Mouse (Mus musculus): ENCODE measurements at regions not wholly inside any gene's neighbourhood (a gene's known extent, or its start where the extent isn't known, plus 50 kb on each side); places are given as distances from the start of the nearest gene placed in this dataset.

DNA sequence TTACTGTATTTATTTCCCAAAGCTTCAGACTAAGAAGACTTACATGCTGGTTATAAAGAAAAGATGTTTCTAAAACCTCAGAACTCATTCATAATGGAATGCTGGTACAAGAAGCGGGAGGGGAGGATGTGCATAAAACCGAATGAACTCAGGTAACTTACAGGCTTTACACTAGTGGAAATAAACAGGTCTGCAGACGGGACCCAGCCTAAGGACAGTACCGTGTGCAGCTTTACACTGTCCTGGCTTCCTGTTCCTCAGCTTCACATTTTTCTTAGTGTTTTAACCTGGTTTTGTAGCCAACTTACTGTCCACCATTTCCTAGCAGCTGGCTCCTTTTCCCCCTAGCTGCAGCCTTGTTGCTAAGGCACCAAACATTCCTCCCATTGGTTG lies 196.1 kb upstream of the Zfp804b start:
- TF ChIP-seq CTCF (IDR thresholded peaks at IDR 0.05; ENCODE audit: extremely low read depth, insufficient read depth, low read length) (no peak), POLR2A (IDR thresholded peaks at IDR 0.05; ENCODE audit: extremely low read depth, insufficient read depth, low read length) (no peak)

Data from cortical plate, adult 2 months (tissue).